Mouse (Mus musculus) erythroblast, embryonic 14.5 days (primary cell): ENCODE results near the gene G6pc.

Experiments used
- GATA1 ChIP-seq: IDR thresholded peaks from 2 replicates; pipeline ENCODE4 v1.6.1; 2012; ENCODE audit warnings: low read length, inconsistent platforms, mixed read lengths
- TAL1 ChIP-seq: IDR thresholded peaks from 3 replicates; pipeline ENCODE4 v1.6.1; 2012; ENCODE audit warnings: low read length, inconsistent platforms, mixed read lengths

DNA sequence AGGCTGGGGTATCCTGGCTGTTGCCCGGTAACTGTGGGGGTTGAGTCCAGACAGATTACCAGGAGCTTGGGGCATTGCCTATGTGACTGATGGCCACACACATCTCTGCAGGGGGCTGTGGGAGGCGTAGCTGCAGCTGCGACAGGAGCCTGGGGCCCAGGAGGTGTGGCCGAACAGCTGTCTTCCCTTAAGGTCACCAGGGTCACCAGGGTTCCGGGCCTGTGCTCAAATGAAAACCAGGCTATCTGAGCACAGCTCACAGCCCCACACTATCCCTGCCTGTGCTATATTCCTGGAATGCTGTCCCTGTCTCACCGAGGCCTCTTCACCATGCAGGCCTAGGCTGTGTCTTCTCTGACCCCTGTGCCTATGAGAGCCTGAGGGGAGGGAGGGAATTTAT, 32.8 kb upstream of the G6pc start:
- no peak for TF ChIP-seq GATA1
- no peak for TF ChIP-seq TAL1
